Mouse (Mus musculus) megakaryocyte progenitor cell, adult 5-6 weeks (primary cell): ENCODE data around the gene 1700022I11Rik. TPM values are rescaled to one million over a fixed set of nuclear protein-coding genes. Genes with fewer than 3 reads are reported as not detected.

ENCODE experiments used
- ATAC-seq: replicated peaks from 2 replicates; pipeline ENCODE4 v1.8.0; 2016; ENCODE audit warnings: mild to moderate bottlenecking, moderate TSS enrichment, inconsistent platforms; ENCODE audit not compliant: poor library complexity
- total RNA-seq, 2 experiments: library from RNA; stranded (forward) in 1 of 2; stranded (reverse) in 1 of 2; fragments of 157-497, 149-512 nt in 1 of 2; fragments of 200-1000 nt in 1 of 2; gene quantifications; 2 replicates each; pipeline versions ENCODE4 v1.2.3 to v1.2.4; 2015 to 2017

1700022I11Rik gene
- not detected in 2 replicates for total RNA-seq (2015)
- total RNA-seq (2017): 0.37 and 0.41 TPM in 2 replicates

DNA sequence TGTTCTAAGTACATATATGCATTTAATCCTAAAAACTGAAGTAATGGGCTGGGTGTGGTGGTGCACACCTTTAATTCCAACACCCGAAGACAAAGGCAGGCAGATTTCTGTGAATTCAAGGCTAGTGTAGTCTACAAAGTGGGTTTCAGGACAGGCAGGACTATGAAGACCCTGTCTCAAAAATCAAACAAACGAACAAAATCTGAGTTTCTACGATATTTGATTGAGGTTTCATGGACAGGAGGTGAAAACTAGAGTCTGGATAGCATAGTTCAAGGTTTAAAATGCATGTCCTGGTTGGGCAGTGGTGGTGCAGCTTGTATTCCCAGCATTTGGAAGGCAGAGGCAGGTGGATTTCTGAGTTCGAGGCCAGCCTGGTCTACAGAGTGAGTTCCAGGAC lies at the start of gene 1700022I11Rik:
TSS of gene 1700022I11Rik (plus strand) at position 301 of the 400 bp plus-strand sequence.
- ATAC-seq: no peak

DNA sequence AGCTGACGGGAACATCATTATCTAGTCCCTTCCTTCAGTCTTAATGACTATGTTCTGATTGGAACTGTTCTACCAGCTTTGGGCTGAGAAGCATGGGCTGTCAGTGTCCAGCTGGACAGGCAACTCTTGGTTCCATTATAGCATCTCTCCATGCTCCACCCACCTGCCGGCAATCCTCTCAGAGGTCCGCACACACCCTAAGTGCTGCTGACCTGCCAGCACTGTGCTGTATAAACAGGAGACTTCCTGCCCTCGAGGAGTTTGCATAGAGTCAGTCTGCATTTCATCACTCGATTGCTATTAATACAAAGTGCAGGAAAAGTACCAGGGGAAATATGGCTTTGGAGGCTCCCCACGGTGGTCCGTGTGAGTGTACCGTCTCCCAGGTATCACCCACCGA lies 48.7 kb upstream of the 1700022I11Rik start:
- no peak for ATAC-seq

DNA sequence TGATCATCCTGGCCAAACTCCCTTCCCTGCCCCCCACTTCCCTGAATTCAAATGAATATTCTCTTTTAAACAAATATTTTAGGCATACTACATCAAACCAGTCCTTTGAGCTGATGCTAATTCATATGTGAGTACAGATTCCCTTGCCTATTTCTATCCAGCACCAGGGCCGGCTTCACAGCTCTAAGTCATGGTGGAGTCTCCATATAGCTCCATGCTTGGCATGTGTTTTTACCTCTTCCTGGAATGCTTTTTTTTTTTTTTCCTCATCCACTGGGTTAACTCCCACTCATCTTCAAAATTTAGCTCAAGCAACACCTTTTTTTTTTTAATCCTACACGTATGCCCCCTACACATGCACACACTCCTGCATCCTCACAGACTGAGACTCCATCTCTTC lies 47.9 kb upstream of the 1700022I11Rik start:
- no peak for ATAC-seq

DNA sequence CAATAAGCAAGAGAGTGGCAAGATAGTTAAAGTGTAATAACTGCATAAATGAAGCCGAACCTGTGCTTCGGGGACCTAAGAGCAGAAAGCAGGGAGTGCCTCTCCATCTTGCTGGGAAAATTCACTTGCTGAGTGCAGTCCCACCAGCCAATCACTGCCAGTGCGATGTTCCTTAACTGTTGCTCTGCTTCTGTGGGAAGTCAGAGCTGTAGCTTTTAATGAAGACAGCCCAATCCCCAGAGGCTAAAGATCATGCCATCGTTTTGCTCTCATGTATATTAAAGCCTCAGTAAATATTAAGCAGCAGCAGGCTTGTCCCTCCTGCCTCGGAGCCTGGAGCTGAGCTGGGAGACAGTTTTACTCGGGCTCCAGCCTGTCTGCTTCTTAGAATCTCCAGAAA lies 47.3 kb upstream of the 1700022I11Rik start:
- no peak for ATAC-seq

DNA sequence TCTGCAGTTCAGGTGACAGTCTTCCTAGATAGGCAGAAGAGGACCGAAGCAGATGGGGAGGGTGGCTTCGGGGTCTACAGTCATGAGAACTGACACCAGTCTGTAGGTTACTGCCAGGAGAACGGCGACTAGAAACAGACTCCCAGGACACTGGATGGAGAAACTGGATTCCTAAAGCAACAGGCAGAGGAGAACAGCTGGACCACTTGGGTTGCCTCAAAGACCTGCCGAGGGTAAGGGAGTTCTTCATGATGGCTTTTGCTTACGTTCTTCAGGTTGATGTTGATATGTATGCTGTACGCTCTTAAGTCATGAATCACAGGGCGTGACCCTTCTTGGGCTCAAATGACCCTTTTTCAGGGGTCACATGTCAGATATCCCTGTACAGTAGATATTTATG lies 46.9 kb upstream of the 1700022I11Rik start:
- no peak for ATAC-seq

DNA sequence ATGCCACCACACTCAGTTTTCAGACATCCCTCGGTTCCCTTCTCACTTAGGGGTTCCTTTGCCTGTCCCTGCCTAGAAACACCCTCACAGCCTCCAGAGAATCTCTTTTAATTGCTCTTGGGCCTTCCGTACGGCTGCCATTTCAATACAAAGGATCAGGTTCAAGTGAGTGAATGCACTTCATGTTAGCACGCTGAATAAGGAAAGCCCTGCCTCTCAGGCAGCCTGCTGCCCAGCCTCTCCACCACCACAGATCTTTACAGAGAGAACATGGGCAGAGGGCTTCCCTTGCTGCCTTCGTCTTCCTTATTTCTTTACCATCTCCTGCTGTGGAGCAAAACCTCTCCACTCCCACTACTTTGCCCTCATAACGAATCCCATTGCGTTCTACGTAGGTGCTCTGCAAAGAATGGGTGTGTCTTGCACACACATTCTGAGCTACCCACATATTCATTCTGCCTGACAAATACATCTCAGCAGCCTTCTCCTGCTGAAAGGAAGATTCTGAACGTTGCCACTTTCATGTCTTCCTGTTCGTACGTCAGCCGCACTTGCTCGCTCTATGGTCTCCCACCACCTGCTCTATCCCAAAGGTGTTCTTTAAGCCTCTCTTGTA lies 45.2 kb upstream of the 1700022I11Rik start:
- no peak for ATAC-seq

DNA sequence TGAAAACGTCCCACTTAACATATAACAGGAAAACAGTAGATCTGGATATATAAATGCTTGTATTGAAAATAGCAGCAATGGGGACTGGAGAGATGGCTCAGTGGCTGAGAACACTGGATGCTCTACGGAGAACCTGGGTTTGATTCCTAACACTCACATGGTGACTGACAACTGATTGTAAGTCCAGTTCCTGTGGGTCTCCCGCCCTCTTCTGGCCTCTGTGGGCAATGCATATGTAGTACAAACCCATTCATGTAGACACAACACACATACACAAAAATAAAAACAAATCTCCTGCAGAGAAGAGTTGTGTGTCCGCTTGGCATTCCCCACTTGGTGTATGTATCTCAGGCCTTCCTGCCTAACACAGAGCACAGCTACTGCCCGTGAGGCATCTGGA lies 41.2 kb upstream of the 1700022I11Rik start:
- no peak for ATAC-seq

DNA sequence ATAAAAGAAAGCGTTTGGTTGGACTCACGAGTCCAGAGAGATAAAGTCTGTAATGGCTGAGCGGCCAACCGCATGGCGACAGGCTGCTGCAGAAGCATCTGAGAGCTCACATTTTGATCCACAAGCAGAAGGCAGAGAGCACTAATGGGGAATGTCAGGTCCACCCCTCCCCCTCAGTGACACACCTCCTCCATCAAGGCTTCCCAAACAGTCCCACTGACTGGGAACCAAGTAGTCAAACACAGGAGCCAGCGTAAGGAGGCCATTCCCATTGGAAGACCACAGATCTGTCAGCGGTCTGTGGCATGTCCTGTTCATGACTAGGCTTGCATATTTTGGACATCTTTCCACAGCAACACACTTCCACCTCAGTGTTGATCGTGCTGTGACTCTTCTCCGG lies 40.5 kb upstream of the 1700022I11Rik start:
- no peak for ATAC-seq

DNA sequence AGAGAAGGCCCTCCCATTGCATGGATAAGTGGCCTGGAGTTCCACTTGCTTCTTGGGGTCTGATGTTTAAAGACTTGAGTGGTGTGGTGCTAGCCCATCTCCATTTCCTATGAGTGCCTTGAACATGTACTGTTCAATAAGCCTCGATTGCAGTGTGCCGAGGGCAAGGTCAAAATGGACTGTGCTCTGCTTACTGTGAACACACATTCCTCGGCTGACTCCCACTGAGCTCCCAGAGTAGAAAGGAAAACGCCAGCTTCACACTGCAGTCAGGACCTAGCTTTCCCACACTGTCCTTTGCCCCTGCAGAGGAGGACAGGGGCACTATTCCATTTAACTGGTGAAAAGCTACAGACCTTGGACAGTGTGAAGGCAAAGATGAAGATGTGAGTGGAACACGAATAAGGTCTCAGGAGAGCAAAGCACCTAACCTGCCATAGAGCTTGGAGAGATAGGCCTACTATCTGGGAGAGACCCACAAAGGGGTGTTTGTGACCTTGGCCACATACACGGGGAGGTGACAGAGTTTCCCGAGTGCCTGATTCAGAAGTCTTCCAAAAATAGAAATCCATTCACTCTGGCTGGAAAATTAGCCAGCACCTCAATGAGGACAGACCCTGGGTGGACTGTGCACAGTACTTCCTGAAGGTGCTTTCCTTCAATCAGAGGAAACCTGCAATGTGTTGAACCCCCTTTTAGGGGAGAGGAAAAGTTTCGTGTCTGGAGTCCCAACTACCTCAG lies 37.0 kb upstream of the 1700022I11Rik start:
- no peak for ATAC-seq

DNA sequence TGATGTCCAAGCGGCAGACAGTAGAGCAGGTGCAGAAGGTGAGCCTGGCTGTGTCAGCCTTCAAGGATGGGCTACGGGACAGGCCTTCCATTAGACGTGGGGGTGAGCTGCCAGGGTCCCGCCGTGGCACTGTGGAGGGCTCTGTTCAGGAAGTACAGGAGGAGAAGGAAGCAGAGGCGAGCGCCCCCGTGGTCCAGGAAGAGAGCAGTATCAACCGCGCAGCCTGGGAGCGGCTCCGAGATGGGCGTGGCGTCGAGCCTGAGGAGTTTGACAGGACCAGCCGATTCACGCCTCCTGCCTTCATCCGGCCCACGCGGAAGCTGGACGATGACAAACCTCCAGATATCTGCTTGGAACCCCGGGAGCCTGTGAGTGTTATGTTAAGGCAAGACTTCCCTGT lies 35.8 kb upstream of the 1700022I11Rik start:
- ATAC-seq: peak; percentile 96

DNA sequence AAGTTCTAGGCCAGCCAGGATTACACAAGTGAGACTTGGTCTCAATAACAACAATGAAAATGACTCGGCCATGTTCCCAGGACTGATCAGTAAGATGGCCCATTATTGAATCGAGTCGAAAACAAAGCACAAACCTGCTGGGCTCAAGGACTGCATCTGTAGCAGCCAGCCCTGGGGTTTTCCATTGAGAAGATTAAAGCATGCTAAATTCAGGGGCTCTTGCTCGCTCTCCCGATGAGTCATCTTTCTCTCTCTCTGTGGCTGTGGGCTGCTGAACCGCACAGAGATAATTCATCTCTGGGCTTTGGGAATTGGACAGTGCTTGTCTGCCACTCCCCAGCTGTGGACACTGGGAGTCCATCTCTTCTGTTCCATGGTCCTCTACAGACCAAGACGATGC lies 28.0 kb upstream of the 1700022I11Rik start:
- no peak for ATAC-seq

DNA sequence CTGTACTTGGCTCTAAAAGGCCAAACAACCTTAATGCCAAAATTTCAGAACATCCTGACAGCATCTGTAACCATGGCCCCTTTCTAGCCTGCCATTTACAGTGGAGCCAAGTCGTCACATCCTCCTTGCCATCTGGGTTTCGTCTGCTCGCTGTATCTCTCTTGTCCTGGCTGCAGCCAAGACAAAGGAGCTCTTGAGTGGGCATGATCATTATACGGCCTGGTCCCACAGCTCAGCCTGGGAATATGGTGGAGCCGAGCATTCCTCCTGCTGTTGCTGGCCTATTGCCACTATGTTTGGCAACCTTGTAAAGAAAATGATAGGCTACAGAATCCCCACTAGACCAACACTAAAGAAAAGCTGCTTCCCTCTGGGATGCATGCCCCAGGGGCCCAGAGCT lies 26.1 kb upstream of the 1700022I11Rik start:
- no peak for ATAC-seq

DNA sequence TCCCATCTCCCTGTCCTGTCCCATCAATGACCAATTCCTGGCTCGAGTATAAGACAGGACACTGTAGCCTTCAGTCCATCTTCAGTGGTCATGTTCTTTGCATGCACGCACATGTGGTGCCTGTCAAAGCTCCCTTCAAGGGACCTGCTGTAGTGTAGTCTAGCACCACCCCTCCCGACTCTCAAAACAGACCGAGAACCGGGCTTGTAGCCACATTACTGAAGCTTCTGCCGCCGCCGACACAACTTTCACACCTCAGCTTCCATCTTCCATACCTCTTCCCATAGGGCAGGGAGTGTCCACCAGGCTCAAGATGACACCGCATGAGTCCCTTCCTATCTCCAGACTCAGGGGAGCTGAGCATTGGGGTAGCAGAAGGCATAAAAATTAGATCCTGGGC lies 25.2 kb upstream of the 1700022I11Rik start:
- ATAC-seq: no peak

DNA sequence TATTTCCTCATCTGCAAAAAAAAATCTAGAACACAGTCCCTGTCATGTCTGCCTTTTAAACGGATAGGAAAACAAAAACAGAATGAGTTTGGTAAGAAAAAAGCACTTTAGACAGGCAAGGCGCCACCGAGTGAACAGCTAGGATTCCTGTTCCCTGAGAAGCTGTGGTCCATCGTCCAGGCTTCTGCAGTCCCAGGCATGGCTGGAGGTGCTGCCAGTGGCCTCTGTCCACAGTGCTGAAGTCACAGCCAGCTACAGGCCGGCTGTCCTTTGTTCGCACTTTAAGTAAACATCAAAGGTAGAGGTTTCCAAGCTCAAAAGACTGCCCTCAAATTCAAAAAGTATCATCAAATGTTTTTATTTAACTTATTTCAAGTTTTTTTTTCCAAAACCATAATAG lies 24.4 kb upstream of the 1700022I11Rik start:
- ATAC-seq: no peak

DNA sequence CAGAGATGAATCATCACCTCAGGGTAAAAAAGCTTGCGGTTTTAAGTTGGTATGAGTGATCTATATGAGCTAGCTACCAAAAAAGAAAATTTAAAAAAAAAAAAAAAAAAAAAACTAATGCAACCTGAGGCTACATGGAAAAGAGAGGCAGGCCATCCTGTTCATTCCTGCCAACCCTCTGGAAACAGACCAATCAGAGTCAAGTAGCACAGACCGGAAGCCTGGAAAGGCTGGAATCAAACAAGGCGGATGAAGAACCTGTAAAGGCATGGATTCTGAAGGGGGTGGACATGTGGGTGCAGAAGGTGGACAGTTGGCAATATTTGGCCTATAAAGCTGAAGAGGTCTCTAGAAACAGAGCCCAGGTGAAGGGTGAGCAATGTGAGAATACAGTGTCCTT lies 24.0 kb upstream of the 1700022I11Rik start:
- ATAC-seq: no peak

DNA sequence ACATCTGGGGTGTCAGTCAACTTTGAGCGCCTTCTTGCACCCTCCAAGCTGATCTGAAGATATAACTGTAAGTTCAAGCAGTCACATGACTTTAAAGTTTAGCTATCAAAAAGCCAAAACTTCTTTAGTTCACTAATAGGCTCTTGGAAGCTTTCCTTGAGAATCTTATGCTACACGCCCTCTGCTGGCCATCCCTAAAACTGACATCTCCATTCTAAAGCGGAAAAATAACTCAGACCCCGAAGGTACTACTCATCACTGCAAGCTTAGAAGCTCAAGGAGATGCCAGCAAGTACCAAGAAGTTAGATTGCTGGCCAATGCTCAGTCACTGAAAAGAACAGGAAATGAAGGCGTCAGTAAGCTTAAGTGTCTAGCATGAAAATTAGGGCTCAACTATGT lies 23.5 kb upstream of the 1700022I11Rik start:
- ATAC-seq: 0 out of 2 replicates have a peak, but pooled peaks have one; percentile 30

DNA sequence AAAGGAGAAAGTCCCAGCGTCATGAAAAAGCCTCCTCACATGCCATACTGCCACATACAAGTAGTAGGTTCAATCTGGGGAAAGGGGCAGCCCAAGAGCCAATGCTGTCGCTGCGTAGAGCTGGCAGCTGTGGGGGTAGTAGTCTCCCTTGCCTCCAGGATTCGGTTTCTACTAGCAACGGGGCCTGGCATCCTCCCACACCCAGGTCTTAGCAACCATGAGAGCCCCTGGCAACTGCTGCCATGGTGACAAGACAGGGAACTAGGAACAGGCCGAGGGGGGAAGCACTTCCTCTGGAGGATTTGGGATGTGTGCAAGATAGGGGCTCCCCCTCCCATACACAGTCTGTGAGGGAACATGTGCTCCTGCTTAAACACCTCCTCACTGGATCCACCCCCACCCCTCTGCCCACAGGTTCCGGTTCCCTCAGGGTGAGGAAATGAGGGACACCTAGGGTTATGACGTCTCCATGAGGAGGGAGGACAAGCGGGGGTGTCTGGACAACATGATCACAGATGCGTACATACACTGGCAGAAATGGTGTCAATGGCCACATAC lies 22.6 kb upstream of the 1700022I11Rik start:
- ATAC-seq: no peak

DNA sequence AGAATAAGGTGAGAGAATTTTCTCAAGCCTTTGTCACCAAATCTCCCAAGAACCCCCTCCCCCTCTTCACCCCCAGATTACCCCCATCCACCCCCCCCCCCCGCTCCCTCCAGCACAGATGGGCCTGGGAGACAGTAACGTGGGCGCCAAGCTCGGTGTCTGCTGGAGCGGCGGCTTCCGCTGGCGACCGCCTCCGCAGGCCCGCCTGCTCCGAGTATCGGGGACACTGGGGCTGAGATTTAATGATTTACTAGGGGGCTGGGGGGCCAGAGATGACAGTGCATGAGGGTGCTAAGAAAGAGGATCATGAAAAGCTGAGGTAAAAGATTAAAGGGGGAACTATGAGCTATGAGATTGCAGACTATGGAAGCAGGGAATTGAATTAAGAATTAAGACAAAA lies 20.9 kb upstream of the 1700022I11Rik start:
- no peak for ATAC-seq

DNA sequence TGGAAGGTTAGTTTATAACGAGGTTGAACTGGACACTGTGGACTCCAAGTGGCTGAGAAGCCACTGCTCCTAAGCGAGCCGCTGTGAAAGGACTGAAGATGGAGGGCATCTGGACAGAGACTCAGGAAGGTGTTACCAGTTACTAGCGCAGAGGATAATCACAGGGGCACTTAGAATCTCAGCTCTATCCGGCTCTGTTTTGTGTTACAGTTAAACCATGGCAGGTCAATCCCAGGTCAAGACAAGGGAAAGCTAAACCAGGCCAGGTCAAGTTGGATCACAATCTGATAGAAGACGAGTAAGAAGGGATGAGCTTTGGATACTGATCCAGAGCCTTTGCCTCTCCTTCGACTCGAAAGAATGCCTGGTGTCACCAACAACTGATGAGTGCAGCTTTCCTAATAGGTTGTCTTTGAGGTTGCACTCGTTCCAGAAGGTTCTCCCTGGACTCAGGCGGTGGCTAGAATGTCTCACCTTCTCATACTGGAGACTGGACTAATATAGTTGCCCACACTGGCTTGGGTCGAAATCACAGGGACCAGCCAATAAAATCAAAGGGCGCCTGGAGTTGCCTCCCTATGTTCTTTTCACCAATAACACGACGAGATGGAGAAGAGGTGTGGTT lies 20.2 kb upstream of the 1700022I11Rik start:
- ATAC-seq: no peak

DNA sequence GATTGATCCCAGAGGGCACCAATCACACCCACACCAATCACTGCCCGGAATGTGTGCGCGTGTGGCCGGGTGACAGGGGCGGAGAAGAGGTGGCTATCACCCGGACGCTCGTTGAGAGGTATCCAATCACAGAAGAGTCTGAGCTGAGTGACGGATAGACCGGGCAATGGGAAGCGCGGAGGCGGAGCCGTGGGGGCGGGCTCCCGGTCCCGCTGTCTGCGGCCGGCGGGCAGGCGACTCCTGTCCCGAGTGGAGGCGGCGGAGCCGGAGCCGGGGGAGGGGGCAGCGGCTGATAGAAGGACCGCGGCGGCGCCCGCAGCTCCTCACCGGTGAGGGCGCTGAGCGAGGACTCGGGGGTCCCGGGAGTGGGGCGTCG lies 19.7 kb upstream of the 1700022I11Rik start, which contains the start of gene Dnajb5:
TSS of gene Dnajb5 (plus strand) at position 139 of the 376 bp plus-strand sequence.
- ATAC-seq: peak; percentile 92

DNA sequence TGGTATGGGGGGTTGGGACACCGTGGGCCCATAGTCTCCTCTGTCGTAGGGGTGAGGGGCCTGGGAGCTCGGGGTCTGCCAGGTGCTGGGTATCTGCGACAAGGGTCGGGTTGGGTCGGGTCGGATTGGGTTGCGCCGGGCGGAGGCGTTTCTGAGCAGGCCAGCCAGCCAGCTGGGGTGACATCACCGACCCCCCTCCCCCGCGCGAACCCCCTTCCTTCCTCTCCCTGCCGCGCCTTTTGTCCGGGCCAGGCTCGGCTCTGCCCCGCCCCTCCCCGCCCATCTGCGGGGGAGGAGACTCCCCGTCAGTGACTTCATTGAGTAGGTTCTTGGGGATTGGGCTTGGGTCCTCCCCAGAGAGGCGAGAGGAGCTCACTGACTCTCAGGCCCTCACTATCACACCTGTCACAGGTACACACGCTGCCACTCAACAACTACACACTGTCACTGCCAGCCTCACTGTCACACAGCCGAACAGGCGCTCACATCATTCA lies 19.3 kb upstream of the 1700022I11Rik start:
- peak; percentile 48 for ATAC-seq
